Mouse (Mus musculus): ENCODE results near the gene Pex16. TPM values are rescaled to one million over a fixed set of nuclear protein-coding genes. Genes with fewer than 3 reads are reported as not detected.
A peak's percentile ranks its signal among the peaks of the same experiment; 100 is the strongest.

Pex16 gene
- total RNA-seq, 1 experiment from 2014 or later: 16.0 TPM

- ATAC-seq (replicated peaks; ENCODE audit: low read depth, poor library complexity, severe bottlenecking): no peak
Measured at GRCm38 (mm10) chr2:92408309-92409045, 34.0 kb downstream of the Pex16 start.

GRCm38 (mm10) chr2:92411705-92412104, 37.2 kb downstream of the Pex16 start:
- ATAC-seq (replicated peaks; ENCODE audit: low read depth, poor library complexity, severe bottlenecking): no peak

- ATAC-seq (replicated peaks; ENCODE audit: low read depth, poor library complexity, severe bottlenecking): no peak
Measured at GRCm38 (mm10) chr2:92421723-92422387, 47.4 kb downstream of the Pex16 start.

- peak; percentile 88 for ATAC-seq (replicated peaks; ENCODE audit: low read depth, poor library complexity, severe bottlenecking)
Measured at GRCm38 (mm10) chr2:92422388-92423135, 48.1 kb downstream of the Pex16 start.

GRCm38 (mm10) chr2:92423156-92423555, 48.7 kb downstream of the Pex16 start:
- ATAC-seq (replicated peaks; ENCODE audit: low read depth, poor library complexity, severe bottlenecking): no peak

- peak; percentile 78 for ATAC-seq (replicated peaks; ENCODE audit: low read depth, poor library complexity, severe bottlenecking)
Measured at GRCm38 (mm10) chr2:92423702-92424461, 49.4 kb downstream of the Pex16 start.

GRCm38 (mm10) chr2:92424462-92425308, 50.2 kb downstream of the Pex16 start:
- ATAC-seq (replicated peaks; ENCODE audit: low read depth, poor library complexity, severe bottlenecking): no peak

- ATAC-seq (replicated peaks; ENCODE audit: low read depth, poor library complexity, severe bottlenecking): no peak
Measured at GRCm38 (mm10) chr2:92425366-92425765, 50.9 kb downstream of the Pex16 start.

GRCm38 (mm10) chr2:92426426-92426825, 52.0 kb downstream of the Pex16 start:
- ATAC-seq (replicated peaks; ENCODE audit: low read depth, poor library complexity, severe bottlenecking): no peak

- ATAC-seq (replicated peaks; ENCODE audit: low read depth, poor library complexity, severe bottlenecking): no peak
Measured at GRCm38 (mm10) chr2:92427882-92428281, 53.4 kb downstream of the Pex16 start.

GRCm38 (mm10) chr2:92430089-92430488, 55.6 kb downstream of the Pex16 start:
- no peak for ATAC-seq (replicated peaks; ENCODE audit: low read depth, poor library complexity, severe bottlenecking)

Other genes starting within 250 kb of the Pex16 start
- 0.15 and 1.8 TPM in 2 replicates for gene Large2, start 193 bp downstream of the Pex16 start, total RNA-seq (2017)
- 0.68 and 2.1 TPM in 2 replicates for gene 1700029I15Rik, start 7.9 kb downstream of the Pex16 start, total RNA-seq (2017)
- gene Mapk8ip1, start 26.6 kb downstream of the Pex16 start, total RNA-seq (2017): not detected in 2 replicates
- gene Cry2, start 59.4 kb downstream of the Pex16 start, total RNA-seq (2017): 11.2 and 12.6 TPM in 2 replicates
- 12.0 and 19.4 TPM in 2 replicates for gene Slc35c1, start 85.9 kb downstream of the Pex16 start, total RNA-seq (2017)
- gene Chst1, start 225.0 kb downstream of the Pex16 start, total RNA-seq (2017): 0.64 and 1.7 TPM in 2 replicates

Data from common myeloid progenitor, adult 5-6 weeks (primary cell).